Mouse (Mus musculus) central nervous system, embryonic 11.5 days (tissue): ENCODE data around the gene Dlgap1. TPM values are rescaled to one million over a fixed set of nuclear protein-coding genes. Genes with fewer than 3 reads are reported as not detected.

Experiments used
- polyA plus RNA-seq: library from polyadenylated mRNA; depleted of rRNA; stranded (reverse); fragments of >200 nt; gene quantifications from 2 replicates; pipeline ENCODE4 v1.2.3, GENCODE M21; 2012; rRNA removed

Dlgap1 gene
- 2.3 and 2.6 TPM in 2 replicates for polyA plus RNA-seq

DNA sequence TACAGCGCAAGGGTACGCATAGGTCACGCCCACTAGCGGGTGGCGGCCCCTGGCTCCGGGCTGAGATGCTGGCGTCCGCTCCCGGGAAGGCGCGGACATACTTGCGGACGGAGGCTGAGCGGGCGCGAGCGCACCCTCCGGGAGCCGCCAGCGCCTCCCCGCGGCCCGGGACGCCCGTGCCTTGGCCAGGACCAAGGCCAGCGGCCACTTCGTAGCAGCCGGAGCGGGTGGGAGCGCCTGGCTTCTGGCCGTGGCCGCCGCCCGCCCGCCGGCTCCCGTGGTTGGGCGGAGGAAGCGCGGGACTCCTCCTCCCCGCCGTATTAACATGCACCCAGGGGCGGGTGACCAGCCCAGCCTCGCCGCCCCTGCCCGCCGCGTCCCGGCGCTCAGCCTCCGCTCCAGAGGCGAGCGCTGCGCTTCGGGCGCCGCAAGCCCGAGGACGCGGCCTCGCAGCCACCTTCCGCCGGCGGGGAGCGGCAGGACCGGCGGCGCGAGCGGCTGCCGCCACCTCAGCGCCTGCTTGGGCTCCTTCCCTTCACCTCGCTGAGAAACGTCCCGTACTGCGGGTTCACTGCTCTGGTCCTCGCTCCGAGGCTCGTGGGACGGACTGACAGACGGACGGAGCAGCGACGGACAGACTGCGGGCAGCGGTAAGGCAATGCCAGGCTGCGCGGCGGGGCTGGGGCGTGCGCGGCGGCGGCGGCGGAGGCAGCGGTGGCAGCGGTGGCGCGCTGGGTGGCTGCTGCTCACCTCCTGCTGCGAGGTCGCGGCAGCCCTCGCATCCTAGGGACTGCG is at the start of gene Dlgap1:
Dlgap1 (plus strand) TSS at position 53 of the 795 bp plus-strand sequence.

GRCm38 (mm10) chr17:70853436-70853905 is 884.6 kb downstream of the Dlgap1 start, which contains the start of gene Tgif1:
Gene Tgif1 (minus strand): TSS chr17:70853546.

